Mouse (Mus musculus): Measurements from ENCODE around the gene Ppp1r13l.

Gene Ppp1r13l

DNA sequence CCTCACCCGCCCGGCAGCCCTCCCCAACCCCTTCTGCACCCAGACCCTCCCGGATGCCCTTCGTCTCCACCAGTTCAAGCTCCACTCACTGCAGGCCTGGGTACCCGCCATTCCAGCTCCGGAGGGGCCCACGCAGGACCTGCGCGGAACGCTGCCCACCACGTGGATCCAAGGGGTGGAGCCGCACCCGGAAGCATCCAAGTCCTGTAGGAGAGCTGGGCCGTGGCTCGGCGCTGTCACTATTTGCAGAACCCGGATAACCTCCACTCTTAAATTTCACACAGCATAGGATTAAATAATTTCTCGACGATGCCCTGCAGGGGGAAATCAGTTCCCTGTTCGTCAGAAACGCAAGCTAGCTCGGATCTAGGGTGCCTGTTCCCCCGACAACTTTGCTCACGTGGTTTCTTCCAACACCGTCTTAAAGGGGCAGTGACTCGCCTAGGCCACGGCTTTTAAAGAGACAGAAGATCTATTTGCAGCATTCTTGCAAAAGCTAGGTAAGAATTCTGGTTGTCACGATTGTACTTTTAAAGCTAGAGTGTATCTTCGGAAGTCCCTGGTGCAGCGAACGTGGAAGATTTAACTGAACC lies at the start of gene Ppp1r13l, which contains the start of gene Cd3eap:
Gene Ppp1r13l (plus strand): TSS at position 451 of the 593 bp plus-strand sequence.
Gene Cd3eap (minus strand): TSS at position 185 of the 593 bp plus-strand sequence.
- DNase-seq (ENCODE audit: low spot score) = peak; percentile 85

DNA sequence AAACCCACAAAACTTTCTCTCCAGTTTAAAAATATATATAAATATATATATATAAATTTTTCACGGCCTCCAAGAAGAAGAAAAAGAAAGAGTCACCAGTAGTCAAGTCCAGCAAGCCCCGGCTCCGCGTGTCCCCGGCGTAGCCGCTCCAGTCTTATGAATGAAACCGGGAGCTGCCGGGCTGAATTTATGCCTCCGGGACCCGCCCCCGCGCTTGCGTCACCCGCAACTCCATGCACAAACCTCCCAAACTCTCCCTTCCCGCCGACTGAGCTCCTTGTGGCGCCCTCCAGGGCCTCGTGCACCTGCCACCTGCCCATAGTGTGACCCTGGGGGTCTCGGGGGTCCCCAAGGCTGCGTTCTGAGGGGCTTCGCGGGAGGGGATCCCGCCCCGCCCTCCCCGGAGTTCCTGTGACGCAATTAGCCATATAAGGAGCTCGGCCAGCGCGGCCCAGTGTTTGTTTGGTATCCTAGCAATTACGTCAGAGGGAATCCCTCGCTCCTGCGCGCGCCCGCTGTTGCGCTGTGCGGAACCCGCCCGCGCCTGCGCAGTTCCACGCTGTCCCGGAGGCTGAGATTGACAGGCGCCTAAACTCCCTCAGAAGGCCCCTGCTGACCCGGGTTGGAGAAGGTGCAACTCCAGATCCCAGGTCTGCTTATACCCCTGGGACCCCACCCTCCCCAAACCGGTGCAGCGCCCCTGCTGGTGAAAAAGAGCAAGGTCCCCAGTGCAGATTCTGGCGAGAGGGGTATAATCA lies 49.5 kb upstream of the Ppp1r13l start, which contains the start of gene Fosb:
Gene Fosb (minus strand): TSS at position 168 of the 758 bp plus-strand sequence.
- DNase-seq (ENCODE audit: low spot score) = peak; percentile 96

DNA sequence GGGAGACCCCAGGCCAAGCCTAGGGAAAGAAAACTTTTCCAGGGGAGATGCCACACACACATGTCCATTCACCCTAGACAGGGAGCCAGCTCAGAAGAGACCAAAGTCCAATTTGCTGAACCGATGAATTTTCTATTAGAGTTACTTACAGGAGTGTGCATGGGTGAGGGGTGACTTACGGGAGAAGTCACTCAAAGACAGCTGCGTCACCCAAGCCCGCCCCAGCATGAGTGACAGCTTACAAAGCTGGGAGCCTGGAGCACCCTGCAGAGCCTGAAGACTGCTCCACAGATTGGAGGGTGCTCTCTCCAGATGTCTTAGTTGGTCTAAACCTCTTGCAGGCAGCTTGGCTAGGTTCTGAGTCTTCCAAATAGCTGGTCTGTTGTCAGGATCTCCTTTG lies 47.6 kb upstream of the Ppp1r13l start:
- DNase-seq (ENCODE audit: low spot score) = no peak

DNA sequence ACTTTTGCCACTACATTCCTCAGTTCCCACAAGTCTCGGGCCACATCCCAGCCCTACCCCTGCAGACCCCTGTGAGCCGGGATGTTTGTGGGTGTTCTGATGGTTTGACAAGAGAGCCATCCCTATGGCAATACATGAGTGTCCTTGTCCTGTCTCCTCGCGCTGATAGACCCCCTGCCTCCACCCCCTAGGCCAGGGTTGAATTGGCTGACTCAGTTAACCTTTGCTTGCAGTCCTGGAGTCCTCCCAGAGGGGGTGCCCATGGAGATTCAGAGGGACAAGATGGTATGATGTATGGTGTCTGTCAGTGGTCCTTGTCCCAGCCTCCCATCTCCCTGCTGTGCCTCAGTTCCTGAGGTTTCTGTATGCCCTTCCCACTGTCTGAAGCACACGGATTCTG lies 45.5 kb upstream of the Ppp1r13l start:
- no peak for DNase-seq (ENCODE audit: low spot score)

DNA sequence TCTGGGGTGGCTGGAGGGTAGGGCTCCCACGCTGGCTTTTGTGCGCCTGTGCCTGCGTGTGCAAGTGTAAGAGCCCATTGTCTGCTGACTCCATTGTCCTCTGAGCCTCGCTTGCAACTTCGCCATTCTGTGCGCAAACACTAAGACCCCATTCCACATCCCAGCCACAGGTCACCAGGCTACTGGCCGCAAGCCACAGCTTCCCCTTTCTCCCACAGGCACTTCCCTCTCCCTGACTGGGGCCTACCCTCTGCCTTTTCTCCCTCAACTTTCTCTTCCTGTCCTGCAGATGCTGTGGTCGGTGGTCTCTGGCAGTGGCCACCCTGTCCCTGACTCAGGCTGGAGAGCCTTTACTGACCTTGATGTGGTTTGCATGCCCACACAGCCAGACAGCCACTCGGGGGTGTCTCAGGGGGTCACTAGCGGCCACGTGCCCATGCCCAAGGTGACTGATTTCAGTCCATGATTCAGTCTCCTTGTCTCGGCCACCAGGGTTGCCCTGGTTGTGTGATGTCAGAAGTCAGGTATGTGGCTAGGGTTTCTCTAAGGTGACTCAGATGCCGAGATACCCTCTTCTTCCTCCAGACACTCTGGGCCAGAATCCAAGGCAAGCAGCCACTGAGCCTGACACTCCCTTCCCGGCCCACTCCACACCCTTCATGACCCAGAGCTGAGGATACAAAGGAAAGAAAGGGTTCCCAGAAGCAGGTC lies 42.9 kb upstream of the Ppp1r13l start:
- DNase-seq (ENCODE audit: low spot score) = no peak

DNA sequence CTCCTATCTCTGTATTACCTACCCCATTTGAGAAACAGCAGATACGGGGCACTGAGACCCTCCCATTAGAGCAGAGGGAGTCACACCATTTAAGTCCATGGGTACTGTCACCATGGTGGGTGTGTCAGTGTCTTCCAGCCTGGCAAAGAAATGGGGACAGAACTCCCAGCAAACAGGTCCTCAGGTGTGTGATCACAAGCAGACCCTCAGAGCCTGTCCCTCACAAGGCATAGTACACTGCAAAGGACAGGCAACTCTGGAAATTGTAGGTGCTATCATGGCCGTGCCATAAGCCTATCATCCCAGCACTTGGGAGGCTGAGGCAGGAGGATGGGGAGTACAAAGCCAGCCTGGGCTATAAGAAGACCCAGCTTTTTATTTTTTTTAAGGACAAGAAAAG lies 41.3 kb upstream of the Ppp1r13l start:
- no peak for DNase-seq (ENCODE audit: low spot score)

DNA sequence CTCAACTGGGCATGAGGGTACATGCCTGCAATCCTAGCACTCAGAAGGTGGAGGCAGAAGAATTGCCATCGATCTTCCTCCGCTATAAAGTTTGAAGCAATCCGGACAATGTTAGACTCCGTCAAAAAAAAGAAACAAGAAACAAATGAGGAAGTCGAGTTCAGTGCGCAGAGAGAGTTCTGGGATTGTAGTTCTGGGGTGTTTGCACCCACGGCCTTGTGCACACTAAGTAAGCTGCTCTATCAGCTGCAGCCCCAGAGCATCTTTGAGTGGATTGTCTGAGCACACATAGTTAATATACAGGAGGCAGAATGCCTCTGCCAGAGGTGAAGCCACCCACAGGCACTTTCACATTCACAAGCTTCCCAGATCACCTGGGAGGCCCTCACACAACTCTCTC lies 40.9 kb upstream of the Ppp1r13l start:
- DNase-seq (ENCODE audit: low spot score) = no peak

DNA sequence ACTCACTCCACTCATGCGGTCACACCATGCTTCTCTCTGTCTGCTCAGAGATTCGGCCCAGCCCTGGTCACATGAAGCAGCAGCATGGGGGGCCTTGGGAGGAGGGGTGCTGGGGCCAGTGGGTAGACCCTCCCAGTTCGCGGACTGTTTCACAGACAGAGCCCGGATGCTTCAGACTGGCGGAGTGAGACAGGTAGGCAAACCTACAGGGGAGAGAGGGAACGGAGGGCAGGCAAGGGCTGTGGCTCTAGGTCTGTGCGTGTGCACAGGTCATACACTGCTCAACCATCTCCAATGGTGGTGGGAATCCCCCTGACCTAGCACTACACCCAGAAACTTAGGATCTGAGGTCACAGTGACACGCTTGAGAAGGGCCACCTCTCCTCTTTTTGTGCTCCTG lies 40.1 kb upstream of the Ppp1r13l start:
- no peak for DNase-seq (ENCODE audit: low spot score)

DNA sequence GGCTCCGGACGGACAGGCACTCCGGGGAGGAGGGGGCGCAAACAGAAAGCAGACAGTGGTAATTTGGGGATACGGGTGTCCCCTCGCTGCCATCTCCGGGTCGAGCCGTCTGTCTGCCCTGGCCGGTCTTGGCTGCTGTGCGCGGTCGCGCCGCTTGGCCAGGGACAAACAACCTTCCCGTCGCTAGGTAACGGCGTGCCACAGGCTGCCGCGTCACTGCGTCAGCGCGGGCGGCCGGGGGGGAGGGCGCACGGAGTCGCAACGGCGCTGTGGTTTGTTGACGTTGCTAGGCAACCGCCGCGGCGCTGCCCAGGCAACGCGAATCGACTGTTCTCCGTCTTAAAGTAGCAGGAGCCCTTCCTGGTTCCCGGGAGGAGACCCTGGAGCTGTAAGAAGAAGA lies 39.6 kb upstream of the Ppp1r13l start:
- DNase-seq (ENCODE audit: low spot score) = peak; percentile 84

DNA sequence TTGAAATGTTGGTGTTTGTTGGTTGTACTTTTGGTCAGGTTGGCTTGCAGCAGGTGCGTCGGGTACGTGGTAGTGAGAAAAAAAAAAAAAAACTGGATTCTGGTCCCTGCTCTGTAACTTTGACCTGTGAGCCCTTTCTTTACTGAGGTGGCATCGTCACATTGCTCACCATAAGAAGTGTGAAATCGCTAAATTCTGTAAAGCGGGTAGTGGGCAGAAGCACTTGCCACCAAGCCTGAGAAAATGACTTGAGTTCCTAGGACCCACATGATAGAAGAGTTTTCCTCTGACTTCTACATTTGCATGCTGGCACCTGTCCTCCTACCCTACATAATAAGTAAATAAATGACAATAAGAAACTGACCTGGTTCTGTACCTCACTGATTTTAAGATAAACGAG lies 38.9 kb upstream of the Ppp1r13l start:
- no peak for DNase-seq (ENCODE audit: low spot score)

DNA sequence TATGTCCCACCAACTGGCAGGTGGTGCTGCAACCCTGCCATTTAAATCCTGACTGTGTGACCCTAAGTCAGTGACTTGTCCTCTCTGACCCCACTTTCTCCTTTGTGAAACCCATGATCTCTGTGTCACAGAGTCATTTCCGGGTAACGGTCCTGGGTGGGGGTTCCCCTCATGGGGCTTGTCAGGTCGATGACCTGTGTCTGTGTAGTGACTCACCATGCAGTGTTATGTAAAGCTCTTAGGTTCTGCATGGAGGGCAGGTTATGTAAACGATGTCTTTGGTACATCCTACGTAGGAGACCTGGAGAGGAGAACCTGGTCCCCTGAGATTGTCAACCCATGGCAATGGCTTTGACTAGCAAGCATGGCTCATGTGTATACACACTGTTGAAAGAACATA lies 38.1 kb upstream of the Ppp1r13l start:
- no peak for DNase-seq (ENCODE audit: low spot score)

DNA sequence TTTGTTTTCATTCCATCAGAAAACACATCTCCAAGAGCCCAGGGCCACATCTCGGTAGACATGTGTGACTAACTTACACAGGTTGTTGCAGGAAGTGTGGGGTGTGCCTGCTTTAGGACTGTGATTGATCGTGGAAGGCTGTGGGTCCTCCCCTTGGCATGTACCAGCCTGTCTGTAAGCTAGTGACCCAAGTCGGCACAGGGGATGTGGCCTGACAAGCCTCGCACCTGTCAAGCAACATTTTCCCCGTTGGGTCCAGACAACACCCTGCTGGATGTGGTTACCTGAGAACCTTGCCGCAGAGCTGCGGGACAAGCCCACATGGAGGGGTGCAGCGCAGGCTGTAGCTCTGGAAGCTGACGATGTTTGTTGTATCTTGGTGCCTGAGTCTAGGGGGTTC lies 37.1 kb upstream of the Ppp1r13l start:
- no peak for DNase-seq (ENCODE audit: low spot score)

DNA sequence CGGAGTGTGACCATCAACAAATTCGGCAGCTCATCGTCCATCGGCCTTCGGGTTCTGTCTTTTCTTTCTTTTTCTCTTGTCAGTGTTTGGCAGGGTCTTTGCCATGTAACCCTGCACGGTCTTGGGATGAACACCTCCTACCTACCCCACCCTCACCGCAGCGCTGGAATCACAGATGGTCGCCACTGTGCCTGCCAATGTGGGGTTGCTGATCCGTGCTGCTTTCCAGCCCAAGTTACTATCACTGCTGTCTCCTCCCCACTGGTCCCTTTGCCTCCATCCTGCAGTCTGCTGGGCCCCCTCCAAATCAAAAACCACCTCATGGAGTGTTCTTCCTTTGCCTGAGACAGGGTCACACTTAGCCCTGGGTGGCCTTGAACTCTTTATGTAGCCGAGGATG lies 35.3 kb upstream of the Ppp1r13l start:
- no peak for DNase-seq (ENCODE audit: low spot score)

DNA sequence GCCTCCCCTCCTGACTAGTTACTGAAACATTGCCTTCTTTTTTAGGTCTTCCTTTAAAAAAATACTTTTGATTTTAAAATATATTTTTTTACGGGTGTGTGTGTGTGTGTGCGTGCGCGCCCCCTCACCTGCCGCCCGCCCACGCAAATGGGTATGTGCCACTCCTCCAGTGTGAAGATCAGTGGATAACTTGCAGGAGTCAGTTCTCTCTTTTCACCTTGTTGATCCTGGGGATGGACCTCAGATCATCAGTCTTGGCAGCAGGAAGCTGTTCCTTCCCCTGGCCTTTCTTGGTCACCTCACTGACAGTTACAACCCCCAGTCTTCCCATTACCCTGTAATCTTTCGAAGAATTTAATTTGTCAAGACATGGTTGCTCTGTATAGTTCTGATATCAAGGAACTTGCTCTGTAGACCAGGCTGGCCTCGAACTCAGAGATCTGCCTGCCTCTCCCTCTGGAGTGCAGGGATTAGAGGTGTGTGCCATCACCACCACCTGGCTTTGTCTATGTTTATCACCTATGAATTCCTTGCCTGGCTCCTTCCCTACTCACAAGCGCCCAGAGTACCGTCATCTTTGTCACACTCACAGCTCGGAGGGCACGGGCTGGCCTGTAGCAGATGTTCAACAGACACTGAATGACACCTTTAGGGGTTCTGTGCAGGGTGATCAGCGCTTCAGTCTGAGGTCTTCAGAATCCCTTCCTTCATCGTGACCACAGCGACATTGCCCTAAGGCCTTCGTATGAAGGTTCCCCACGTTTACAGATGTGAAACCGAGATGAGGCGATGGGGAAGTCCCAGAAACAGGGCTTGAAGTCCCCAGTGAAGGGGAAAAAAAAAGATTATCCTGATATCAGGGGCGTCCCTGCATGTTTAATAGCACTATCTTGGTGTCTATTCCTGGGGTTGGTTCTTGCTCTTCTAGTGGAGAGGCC lies 34.0 kb upstream of the Ppp1r13l start:
- no peak for DNase-seq (ENCODE audit: low spot score)

DNA sequence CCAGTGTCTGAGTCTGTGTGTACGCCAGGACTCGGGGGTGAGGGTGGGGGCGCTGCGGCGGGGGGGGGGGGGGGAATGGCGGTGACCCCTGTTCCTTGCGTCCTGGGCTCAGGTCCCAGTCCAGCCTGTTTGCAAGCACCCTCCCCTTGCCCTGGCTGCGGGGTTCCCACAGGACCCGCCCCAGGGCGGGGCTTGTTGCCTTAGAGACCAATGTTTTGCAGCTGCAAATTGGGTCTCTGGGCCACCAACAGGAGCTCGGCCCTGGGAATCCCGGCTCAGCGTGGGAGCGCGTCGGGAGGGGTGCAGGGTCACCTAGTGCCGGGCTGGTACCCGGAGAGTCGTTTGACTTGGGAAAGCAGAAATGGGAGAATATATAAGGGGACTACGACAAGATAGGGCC lies 33.2 kb upstream of the Ppp1r13l start:
- no peak for DNase-seq (ENCODE audit: low spot score)

DNA sequence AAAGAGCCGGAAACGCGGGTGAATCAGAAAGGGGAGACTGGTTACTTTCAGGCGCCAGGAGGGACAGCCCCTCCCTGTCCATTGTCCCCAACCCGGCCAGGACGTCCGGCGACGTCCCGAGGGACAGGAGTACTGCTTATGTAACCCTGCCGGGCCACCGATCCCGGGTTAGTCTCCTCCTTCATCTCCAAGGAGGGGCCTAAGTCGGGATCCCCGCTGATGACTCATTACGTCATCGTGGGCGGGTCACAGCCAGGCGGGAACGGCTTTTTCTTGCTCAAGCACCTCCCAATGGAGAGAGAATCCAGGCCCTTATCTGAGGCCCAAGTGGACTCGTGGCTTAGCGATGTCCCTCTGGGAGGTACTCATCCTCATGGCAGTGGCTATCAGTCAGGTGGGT lies 32.4 kb upstream of the Ppp1r13l start:
- no peak for DNase-seq (ENCODE audit: low spot score)

DNA sequence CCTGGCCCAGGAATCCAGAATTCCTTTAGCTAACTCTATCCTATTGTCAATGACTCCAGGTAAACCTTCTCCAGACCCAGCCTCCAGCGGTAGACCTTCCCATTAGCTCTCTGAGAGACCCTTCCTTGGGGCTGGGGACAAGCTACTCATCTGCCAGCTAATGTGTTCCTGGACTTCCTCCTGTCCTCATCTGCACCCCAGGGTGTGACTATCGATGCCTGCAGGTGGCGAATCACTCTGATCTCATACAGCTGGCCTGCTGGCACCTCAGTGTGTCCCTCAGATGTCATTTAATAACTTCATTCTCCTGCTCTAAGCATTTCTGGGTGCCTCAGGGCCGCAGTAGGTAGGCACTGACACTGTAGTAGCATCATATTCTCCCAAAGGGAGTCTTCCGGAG lies 31.8 kb upstream of the Ppp1r13l start:
- no peak for DNase-seq (ENCODE audit: low spot score)

DNA sequence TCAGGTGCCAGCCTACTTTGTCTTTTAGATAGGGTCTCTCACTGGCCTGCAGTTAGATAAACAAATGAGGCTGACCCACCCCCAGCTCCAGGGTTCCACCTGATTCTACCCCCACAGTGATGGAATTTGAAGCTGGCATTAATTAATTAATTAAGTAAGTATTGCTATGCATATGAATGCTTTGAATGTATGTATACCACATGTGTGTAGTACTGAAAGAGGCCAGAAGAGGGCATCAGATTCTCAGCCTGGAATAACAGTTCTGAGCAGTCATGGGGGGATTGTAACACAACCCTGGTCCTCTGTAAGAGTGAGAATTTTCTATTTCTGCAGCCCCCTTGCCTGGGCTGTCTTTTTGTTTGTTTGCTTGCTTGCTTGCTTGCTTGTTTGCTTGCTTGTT lies 31.1 kb upstream of the Ppp1r13l start:
- no peak for DNase-seq (ENCODE audit: low spot score)

DNA sequence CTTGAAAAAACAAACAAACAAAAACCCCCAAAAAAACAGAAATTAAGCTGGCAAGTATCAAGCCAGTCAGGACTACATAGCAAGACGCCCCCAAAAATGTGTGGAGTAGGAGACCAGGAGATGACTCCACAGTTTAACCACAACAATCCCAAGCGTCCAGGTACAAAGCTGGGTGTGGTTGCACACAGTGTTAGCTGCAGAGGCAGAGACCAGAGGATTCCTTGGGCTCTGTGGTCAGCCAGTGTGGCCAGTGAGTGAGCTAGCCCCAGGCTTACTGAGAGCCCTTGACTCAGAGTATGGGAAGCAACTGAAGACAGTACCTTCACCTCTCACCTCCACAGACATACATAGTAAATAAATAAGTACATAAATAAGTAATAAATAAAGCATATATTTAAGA lies 27.6 kb upstream of the Ppp1r13l start:
- DNase-seq (ENCODE audit: low spot score) = no peak

DNA sequence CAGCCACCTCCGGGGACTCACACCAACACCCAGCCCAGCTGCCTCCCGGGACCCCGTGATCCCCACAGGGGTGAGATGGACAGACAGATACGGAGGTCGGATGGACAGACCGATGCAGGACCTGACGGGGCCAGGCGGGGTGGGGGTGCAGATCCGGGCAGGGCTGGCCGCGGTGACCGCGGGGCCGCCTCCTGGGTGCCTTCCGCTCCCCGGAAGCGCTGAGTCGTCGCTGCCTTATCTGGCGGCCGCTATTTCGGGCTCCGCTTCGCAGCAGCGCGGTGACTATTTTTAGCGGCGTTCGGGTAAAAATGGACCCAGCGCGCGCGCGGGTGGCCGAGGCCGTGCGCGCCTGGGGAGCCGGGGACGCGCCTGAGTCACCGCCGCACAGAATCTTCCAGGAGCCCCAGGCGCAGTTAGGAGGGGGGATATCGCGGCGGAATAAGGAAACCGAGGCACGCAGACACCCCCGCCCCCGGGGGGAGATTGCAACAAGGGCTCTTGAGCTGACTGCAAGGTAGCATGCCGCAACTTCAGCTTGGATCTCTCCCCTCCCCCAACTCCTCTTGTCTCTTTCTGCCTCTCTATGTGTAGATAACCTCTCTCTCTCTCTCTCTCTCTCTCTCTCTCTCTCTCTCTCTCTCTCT lies 26.7 kb upstream of the Ppp1r13l start:
- peak; percentile 77 for DNase-seq (ENCODE audit: low spot score)

DNA sequence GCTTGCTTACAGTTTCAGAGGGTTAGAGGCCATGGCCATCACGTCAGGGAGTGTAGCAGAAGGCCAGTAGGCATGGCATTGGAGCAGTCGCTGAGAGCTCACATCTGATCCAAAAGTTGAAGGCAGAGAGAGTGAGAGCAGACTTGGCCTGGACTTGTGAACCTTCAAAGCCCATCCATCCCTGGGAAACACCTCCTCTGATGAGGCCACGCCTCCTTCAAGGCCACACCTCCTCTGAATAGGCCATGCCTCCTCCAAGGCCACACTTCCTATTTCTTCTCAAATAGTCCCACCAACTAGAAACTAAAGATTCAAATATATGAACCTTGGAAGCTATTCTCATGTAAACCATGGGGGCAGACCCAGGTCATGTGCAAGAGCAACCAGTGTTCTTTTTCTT lies 24.0 kb upstream of the Ppp1r13l start:
- no peak for DNase-seq (ENCODE audit: low spot score)

DNA sequence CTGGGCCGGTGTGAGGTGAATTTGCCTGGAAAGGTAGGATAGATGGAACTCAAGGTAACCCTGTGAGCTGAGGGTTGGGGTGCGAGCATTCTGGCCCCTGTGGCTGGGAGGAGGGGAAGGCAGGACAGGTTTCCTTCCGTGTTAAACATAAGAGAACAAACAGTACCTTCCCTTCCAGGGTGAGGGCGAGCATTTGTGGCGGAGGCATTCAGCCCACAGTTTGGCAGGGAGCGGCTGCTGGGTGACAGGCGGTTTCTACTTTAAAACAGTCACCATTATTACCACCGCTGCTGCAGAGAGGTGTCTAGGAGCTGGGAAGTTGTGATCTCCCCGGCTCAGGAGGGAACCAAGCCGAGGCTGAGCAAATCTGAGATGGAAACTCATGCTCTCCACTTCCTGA lies 22.4 kb upstream of the Ppp1r13l start:
- no peak for DNase-seq (ENCODE audit: low spot score)

Measured in left cerebral cortex, adult 11 months (tissue).